Mouse (Mus musculus) CH12.LX (cell line): Measurements from ENCODE around the gene Cldn20. TPM values are rescaled to one million over a fixed set of nuclear protein-coding genes. Genes with fewer than 3 reads are reported as not detected.

ENCODE experiments used
- DNase-seq: peaks from one replicate; pipeline ENCODE4 v3.0.0-alpha.2; 2013; ENCODE audit errors: extremely low read depth
- H3K27ac ChIP-seq: 2 replicates; pipeline ENCODE4 v1.5.1; 2012; ENCODE audit warnings: low read depth, mild to moderate bottlenecking, control low read depth, moderate library complexity; ENCODE audit not compliant: insufficient read depth
- H3K27me3 ChIP-seq: replicated peaks from 2 replicates; pipeline ENCODE3; 2012; ENCODE audit warnings: inconsistent platforms
- H3K36me3 ChIP-seq, 2 experiments: replicated peaks in 1 of 2; 2 replicates each; pipeline versions ENCODE3 to v1.6.1; 2012; ENCODE audit warnings: inconsistent platforms in 1 of 2, low read length in 1 of 2, mild to moderate bottlenecking in 1 of 2, mixed read lengths in 1 of 2, moderate library complexity in 1 of 2; ENCODE audit not compliant: control insufficient read depth in 1 of 2, insufficient read depth in 1 of 2
- H3K4me1 ChIP-seq, 2 experiments: 2 replicates each; pipeline ENCODE4 v1.6.1; 2012; ENCODE audit warnings: inconsistent platforms in 1 of 2, moderate library complexity in 1 of 2; ENCODE audit not compliant: insufficient read depth in 2 of 2, control insufficient read depth in 1 of 2
- H3K4me2 ChIP-seq: 2 replicates; pipeline ENCODE4 v1.6.1; 2012; ENCODE audit warnings: low read depth, mild to moderate bottlenecking, control low read depth; ENCODE audit not compliant: poor library complexity, insufficient read depth, severe bottlenecking
- H3K4me3 ChIP-seq, 3 experiments: fragments of 150-350 bp in 1 of 3; sonication (generic) in 1 of 3; replicated peaks in 1 of 3; 2 replicates each; pipeline versions ENCODE3 to v1.5.1; 2011 to 2012; ENCODE audit warnings: low read depth in 2 of 3, low read length in 2 of 3, mild to moderate bottlenecking in 2 of 3, moderate library complexity in 2 of 3, control low read depth in 1 of 3, improper control_type of control experiment in 1 of 3, inconsistent platforms in 1 of 3, mixed read lengths in 1 of 3; ENCODE audit not compliant: poor library complexity in 1 of 3
- H3K79me2 ChIP-seq: replicated peaks from 2 replicates; pipeline ENCODE4 v1.6.1; 2012; ENCODE audit warnings: mild to moderate bottlenecking, moderate library complexity; ENCODE audit not compliant: control insufficient read depth, poor library complexity, insufficient read depth, severe bottlenecking; ENCODE audit errors: extremely low read depth
- H3K9ac ChIP-seq: 2 replicates; pipeline ENCODE4 v1.6.1; 2012; ENCODE audit warnings: low read depth, mild to moderate bottlenecking, control low read depth, moderate library complexity; ENCODE audit not compliant: insufficient read depth
- H3K9me3 ChIP-seq: replicated peaks from 2 replicates; pipeline ENCODE3; 2012; ENCODE audit warnings: low read length, inconsistent platforms, mixed read lengths
- CHD1 ChIP-seq: IDR thresholded peaks from 2 replicates; pipeline ENCODE4 v1.6.1; 2012; ENCODE audit warnings: low read depth, low read length, improper control_type of control experiment, inconsistent platforms
- CTCF ChIP-seq, 2 experiments: IDR thresholded peaks in 1 of 2; conservative IDR thresholded peaks in 1 of 2; 2 replicates each; pipeline ENCODE4 v1.5.1; 2011 to 2012; ENCODE audit warnings: low read depth in 2 of 2, low read length in 2 of 2, improper control_type of control experiment in 1 of 2, inconsistent platforms in 1 of 2, mild to moderate bottlenecking in 1 of 2, moderate library complexity in 1 of 2
- E2F4 ChIP-seq: IDR thresholded peaks from 2 replicates; pipeline ENCODE4 v1.6.1; 2011; ENCODE audit warnings: low read depth, low read length, improper control_type of control experiment; ENCODE audit not compliant: insufficient replicate concordance
- ETS1 ChIP-seq: conservative IDR thresholded peaks from 2 replicates; pipeline ENCODE4 v1.6.1; 2012; ENCODE audit warnings: low read depth, mild to moderate bottlenecking, inconsistent platforms, low read length, improper control_type of control experiment, moderate library complexity
- GABPA ChIP-seq: IDR thresholded peaks from 2 replicates; pipeline ENCODE4 v1.6.1; 2012; ENCODE audit warnings: low read depth, low read length, improper control_type of control experiment, inconsistent platforms; ENCODE audit not compliant: insufficient replicate concordance
- HCFC1 ChIP-seq: IDR thresholded peaks from 2 replicates; pipeline ENCODE4 v1.6.1; 2012; ENCODE audit warnings: low read depth, mild to moderate bottlenecking, inconsistent platforms, low read length, improper control_type of control experiment
- IRF4 ChIP-seq: IDR thresholded peaks from 2 replicates; pipeline ENCODE4 v1.6.1; 2014; ENCODE audit warnings: low read depth, mild to moderate bottlenecking, inconsistent platforms, low read length, improper control_type of control experiment
- JUN ChIP-seq: IDR thresholded peaks from 2 replicates; pipeline ENCODE4 v1.6.1; 2011; ENCODE audit warnings: low read depth, mild to moderate bottlenecking, low read length, improper control_type of control experiment, moderate library complexity; ENCODE audit not compliant: insufficient read depth
- JUND ChIP-seq: conservative IDR thresholded peaks from 2 replicates; pipeline ENCODE4 v1.6.1; 2011; ENCODE audit warnings: low read depth, low read length, improper control_type of control experiment
- KAT2A ChIP-seq: IDR thresholded peaks from 2 replicates; pipeline ENCODE4 v1.6.1; 2012; ENCODE audit warnings: low read length, improper control_type of control experiment, inconsistent platforms; ENCODE audit not compliant: insufficient replicate concordance
- MAX ChIP-seq: IDR thresholded peaks from 2 replicates; pipeline ENCODE4 v1.6.1; 2011; ENCODE audit warnings: low read length, improper control_type of control experiment
- MEF2A ChIP-seq: IDR thresholded peaks from 2 replicates; pipeline ENCODE4 v1.6.1; 2014; ENCODE audit warnings: low read depth, mild to moderate bottlenecking, inconsistent platforms, low read length, improper control_type of control experiment, borderline replicate concordance
- MXI1 ChIP-seq: IDR thresholded peaks from 2 replicates; pipeline ENCODE4 v1.6.1; 2011; ENCODE audit warnings: mild to moderate bottlenecking, low read depth, low read length, improper control_type of control experiment
- MYC ChIP-seq: IDR thresholded peaks from 2 replicates; pipeline ENCODE4 v1.6.1; 2011; ENCODE audit warnings: low read depth, mild to moderate bottlenecking, improper control_type of control experiment, low read length
- SIN3A ChIP-seq: IDR thresholded peaks from 2 replicates; pipeline ENCODE4 v1.6.1; 2012; ENCODE audit warnings: low read length, improper control_type of control experiment, inconsistent platforms
- TCF12 ChIP-seq: IDR thresholded peaks from 2 replicates; pipeline ENCODE4 v1.6.1; 2014; ENCODE audit warnings: low read depth, mild to moderate bottlenecking, inconsistent platforms, low read length, improper control_type of control experiment
- ZMIZ1 ChIP-seq: IDR thresholded peaks from 2 replicates; pipeline ENCODE4 v1.6.1; 2012; ENCODE audit warnings: low read depth, mild to moderate bottlenecking, inconsistent platforms, low read length, improper control_type of control experiment
- dilution Hi-C: fragments of 300-500 bp; cut with MboI; formaldehyde crosslinking; loops from 2 replicates; pipeline ENCODE4 v1.14.3; 2020; ENCODE audit warnings: low sequenced_read_pairs; ENCODE audit not compliant: extremely low pct_unique_long_range_greater_than_20kb, extremely low pct_ligation_motif_present
- in situ Hi-C: fragments of 300-500 bp; cut with MboI; formaldehyde crosslinking; loops from 3 replicates; pipeline ENCODE4 v1.14.3; 2019; ENCODE audit warnings: low sequenced_read_pairs, low pct_ligation_motif_present, low pct_unique_long_range_greater_than_20kb, mixed read lengths
- polyA plus RNA-seq: library from polyadenylated mRNA; unstranded; fragments of >175 nt; gene quantifications from 2 replicates; pipeline ENCODE4 v1.2.1, GENCODE M21; 2012; ENCODE audit warnings: low read depth; ENCODE audit not compliant: insufficient read length
- total RNA-seq, 2 experiments: library from RNA; depleted of rRNA; stranded (reverse); fragments of 300-350 nt in 1 of 2; fragments of >200 nt in 1 of 2; gene quantifications; 2 replicates each; pipeline ENCODE4 v1.2.3; 2012 to 2014

The Cldn20 gene
- total and polyA plus RNA-seq, 3 experiments, result 0.73 TPM; not detected in 2

DNA sequence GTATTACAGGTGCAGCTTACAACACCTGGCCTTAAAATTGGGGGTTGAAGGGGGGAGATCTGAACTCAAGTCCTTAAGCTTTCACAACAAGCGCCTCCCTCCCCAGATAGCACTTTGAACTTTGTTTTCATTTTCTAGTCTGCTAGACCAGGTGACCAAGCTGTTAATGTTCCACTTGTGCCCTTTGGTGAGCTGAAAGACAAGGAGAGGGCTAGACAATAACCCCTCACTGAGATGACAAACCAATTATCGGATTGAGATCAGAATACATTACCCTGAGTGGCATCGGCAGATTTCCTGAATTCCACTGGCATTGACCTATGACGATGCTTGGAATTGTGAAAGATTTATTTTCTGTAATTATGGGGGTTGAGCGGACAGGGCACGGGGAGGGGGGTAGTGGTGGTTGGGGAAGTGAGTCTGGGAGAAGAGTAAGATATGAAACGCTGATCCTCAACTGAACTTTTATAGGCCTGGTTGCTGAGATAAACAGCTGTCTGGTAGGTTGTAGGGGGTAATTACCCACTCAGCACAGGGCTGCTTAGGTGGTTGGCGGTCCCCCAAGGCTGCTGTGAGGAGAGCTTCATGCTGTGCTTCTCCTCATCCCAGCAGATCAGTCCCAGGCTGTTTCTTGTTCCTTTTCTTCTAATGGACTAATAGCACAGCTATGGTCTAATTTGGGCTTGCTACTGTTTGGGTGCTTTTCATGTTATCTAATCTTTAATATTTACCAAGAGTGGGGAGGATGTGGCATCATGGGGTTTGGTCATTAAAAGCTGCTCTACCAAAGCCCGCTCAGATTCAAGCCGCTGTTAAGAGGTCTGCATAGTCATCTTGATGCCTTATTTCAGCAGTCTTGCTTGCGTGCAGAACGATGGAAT, 44.4 kb upstream of the Cldn20 start:
- H3K36me3 ChIP-seq, result peaks cover 3 to 76% of the 10 kb centered on the region in 2 experiments

DNA sequence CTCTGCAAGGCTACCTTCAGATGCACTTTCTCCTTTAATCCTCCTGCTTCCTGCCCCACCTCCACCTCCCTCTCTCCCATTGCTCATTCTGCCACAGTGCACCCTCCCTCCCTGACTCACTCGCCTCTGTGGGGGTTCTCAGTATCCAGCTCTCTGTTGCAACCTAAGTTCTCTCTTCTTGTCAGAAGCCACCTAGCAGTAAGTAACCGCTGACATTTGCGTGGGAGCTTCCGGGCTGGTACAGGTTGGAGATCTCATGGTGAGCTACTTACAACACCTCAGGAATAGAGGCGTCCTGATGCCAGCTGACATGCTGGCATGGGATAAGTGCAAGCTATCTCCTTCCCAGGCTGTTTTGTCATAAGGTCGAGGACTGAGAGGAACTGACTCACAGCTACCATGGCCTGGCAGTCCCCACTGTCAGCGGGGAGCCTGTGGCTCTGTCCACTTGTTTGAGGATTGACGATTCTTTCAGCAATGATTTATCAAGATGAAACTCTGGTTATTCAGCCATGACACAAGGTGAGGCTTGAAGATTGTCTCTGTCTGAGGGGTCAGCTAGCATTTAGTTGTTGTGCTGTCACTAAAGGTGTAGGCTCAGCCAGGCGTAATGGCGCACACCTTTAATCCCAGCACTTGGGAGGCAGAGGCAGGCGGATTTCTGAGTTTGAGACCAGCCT, 42.0 kb upstream of the Cldn20 start:
- no peak for TF ChIP-seq KAT2A
- TF ChIP-seq SIN3A, result no peak
- no peak for TF ChIP-seq HCFC1
- TF ChIP-seq ZMIZ1, result no peak
- no peak for TF ChIP-seq CTCF (conservative IDR thresholded peaks at IDR 0.05 in 1 of 2, IDR thresholded peaks at IDR 0.05 in 1 of 2; ENCODE audit: low read depth in 2 of 2, low read length in 2 of 2)
- TF ChIP-seq MXI1, result no peak
- TF ChIP-seq MEF2A, result no peak
- TF ChIP-seq JUND, result no peak
- no peak for TF ChIP-seq TCF12
- TF ChIP-seq CHD1, result no peak
- TF ChIP-seq E2F4, result no peak
- TF ChIP-seq MYC, result no peak
- TF ChIP-seq MAX, result no peak
- TF ChIP-seq JUN, result no peak
- no peak for TF ChIP-seq IRF4
- no peak for TF ChIP-seq ETS1
- no peak overlapping the region for H3K9ac ChIP-seq
- H3K27me3 ChIP-seq, result no peaks in the 10 kb centered on the region
- dilution Hi-C loops, result no loop called here
- no peak for DNase-seq
- H3K79me2 ChIP-seq, result no peaks in the 10 kb centered on the region
- peaks cover 3 to 73% of the 10 kb centered on the region in 2 experiments for H3K36me3 ChIP-seq
- H3K4me1 ChIP-seq, result no peaks in the 10 kb centered on the region
- H3K9me3 ChIP-seq, result no peaks in the 10 kb centered on the region
- H3K4me2 ChIP-seq, result no peak overlapping the region
- in situ Hi-C loops, result no loop called here
- H3K27ac ChIP-seq, result no peak overlapping the region
- no peak overlapping the region for H3K4me3 ChIP-seq

More for the DNA sequence above, 44.4 kb upstream of the Cldn20 start:
- Histone ChIP-seq H3K27me3 (no peaks in the 10 kb centered on the region), H3K9me3 (no peaks in the 10 kb centered on the region), H3K4me2 (no peak overlapping the region), H3K9ac (no peak overlapping the region), H3K4me3 (no peak overlapping the region), H3K27ac (no peak overlapping the region), H3K79me2 (no peaks in the 10 kb centered on the region), H3K4me1 (no peaks in the 10 kb centered on the region)
- dilution Hi-C loops, result no loop called here
- TF ChIP-seq GABPA, result no peak
- in situ Hi-C loops, result no loop called here
- no peak for DNase-seq
